Mouse (Mus musculus): Measurements from ENCODE around the gene Epo.

Epo gene

DNA sequence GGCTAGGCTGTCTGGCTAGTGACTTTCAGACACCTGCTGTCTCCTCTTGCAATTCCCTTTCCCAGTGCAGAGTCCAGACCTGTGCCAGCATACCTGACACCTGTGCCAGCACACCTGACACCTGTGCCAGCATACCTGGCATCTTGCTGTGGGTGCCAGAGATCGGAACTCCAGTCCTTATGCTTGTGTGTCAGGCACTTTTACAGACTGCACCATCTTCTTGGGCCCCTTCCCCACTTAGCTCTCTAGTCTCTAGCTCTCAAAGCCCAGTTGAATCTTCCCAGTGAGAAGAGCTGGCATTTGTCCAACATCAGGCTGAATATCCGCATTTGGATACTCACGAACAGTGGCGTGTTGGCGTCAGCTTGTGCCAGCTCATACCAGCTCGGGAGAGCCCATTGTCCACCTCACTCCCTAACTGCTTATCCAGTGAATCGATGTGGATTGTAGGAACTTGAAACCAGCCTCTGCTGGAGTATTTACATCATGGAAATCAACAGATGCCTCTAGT, 6.3 kb upstream of the Epo start:
- no peak for DNase-seq (ENCODE audit: low spot score in 2 of 2)

- no peak for DNase-seq (ENCODE audit: low spot score in 2 of 2)
Measured at GRCm38 (mm10) chr5:137537461-137537860, 4.4 kb upstream of the Epo start.

DNA sequence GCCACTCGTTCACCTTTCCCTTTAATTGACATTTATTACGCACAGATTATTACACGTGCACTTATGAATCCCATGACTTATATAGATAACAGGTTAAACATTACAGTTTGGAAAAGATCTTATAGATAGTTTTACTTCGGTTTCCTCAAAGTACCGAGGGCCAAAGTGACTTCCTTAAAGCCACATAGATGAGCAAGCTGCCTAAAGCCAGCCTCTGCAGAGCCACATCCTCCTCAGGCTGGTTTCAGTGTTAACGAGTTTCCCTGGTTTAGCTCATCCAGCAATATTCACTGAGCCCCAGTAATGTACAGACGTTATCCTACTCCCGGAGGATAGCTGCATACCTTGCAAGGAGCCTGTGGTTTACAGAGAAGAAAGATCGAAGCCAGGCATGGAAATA, 2.3 kb upstream of the Epo start:
- DNase-seq (ENCODE audit: low spot score in 2 of 2), result no peak

DNA sequence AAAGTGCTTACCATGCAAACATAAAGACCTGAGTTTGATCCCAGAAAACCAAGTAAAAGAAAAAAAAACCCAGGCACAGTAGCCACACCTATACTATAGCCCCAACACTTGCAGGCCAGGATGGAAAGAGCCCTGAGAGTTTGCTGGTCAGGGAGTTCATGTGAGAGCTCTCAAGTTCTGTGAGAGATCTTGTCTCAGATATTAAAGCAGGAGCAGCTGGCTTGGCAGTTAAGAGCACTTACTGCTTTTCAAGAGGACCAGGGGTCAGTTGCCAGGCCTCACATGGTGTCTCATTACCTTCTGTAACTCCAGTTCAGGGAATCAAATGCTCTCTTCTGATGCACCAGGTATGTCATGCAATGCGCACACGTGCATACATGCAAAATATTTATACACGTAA, 1.7 kb upstream of the Epo start:
- DNase-seq (ENCODE audit: low spot score in 2 of 2), result no peak

- no peak for DNase-seq (ENCODE audit: low spot score in 2 of 2)
Measured at GRCm38 (mm10) chr5:137532808-137533116, 280 bp downstream of the Epo start.

- no peak for DNase-seq (ENCODE audit: low spot score in 2 of 2)
Measured at GRCm38 (mm10) chr5:137532131-137532807, 773 bp downstream of the Epo start.

GRCm38 (mm10) chr5:137531414-137532130, 1.5 kb downstream of the Epo start:
- peak; percentile 54 to 61 for DNase-seq (ENCODE audit: low spot score in 2 of 2)

- peak; percentile 80 to 81 for DNase-seq (ENCODE audit: low spot score in 2 of 2)
Measured at GRCm38 (mm10) chr5:137530588-137531413, 2.2 kb downstream of the Epo start.

- no peak for DNase-seq (ENCODE audit: low spot score in 2 of 2)
Measured at GRCm38 (mm10) chr5:137530075-137530474, 3.0 kb downstream of the Epo start.

GRCm38 (mm10) chr5:137529221-137529995, 3.6 kb downstream of the Epo start:
- DNase-seq (ENCODE audit: low spot score in 2 of 2), result no peak

GRCm38 (mm10) chr5:137528247-137528968, 4.6 kb downstream of the Epo start:
- no peak for DNase-seq (ENCODE audit: low spot score in 2 of 2)

- DNase-seq (ENCODE audit: low spot score in 2 of 2), result no peak
Measured at GRCm38 (mm10) chr5:137527413-137527812, 5.6 kb downstream of the Epo start.

- DNase-seq (ENCODE audit: low spot score in 2 of 2), result peak; percentile 43 to 47
Measured at GRCm38 (mm10) chr5:137526192-137526936, 6.7 kb downstream of the Epo start.

- DNase-seq (ENCODE audit: low spot score in 2 of 2), result no peak
Measured at GRCm38 (mm10) chr5:137525511-137525910, 7.5 kb downstream of the Epo start.

DNA sequence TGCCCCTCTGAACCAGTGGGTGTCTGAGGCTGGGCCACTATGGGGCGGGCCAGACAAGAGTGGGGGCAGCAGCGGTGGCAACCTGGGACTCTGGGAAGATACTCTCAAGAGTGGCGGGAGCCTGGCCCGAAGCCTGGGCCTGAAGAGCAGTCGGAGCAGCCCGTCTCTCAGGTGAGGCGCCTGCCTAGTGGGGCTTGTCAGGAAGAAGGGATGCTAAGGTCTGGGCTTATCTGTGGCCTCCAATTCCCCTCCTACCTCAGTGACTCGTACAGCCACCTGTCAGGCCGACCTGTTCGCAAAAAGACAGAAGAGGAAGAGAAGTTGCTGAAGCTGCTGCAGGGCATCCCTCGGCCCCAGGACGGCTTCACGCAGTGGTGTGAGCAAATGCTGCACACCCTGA, 8.4 kb downstream of the Epo start:
- no peak for DNase-seq (ENCODE audit: low spot score in 2 of 2)

GRCm38 (mm10) chr5:137524251-137524515, 8.9 kb downstream of the Epo start:
- DNase-seq (ENCODE audit: low spot score in 2 of 2), result no peak

GRCm38 (mm10) chr5:137523396-137524250, 9.4 kb downstream of the Epo start:
- no peak for DNase-seq (ENCODE audit: low spot score in 2 of 2)

- no peak for DNase-seq (ENCODE audit: low spot score in 2 of 2)
Measured at GRCm38 (mm10) chr5:137522711-137523110, 10.3 kb downstream of the Epo start.

DNA sequence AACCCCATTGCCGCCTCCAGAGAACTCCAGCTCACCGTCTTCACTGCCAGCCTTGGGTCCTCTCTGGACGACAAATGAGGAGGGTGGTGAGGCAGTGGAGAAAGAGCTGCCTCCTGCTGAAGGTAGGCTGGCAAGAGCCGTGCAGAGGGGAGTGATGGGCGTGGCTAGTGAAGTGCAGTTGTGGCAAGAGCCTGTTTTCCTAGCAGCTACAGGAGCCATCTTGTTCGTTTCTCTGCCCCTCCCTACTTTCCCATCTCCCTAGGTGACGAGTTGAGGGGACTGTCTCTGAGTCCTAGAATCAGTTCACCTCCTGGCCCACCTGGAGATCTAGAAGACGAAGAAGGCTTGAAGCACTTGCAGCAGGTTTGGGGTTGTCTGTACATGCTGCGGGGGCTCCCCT, 11.2 kb downstream of the Epo start:
- DNase-seq (ENCODE audit: low spot score in 2 of 2), result no peak
